Mouse (Mus musculus) lung, postnatal 36 days (tissue): Measurements from ENCODE around the gene Phtf1.

Source experiments
- DNase-seq: peaks from one replicate; pipeline ENCODE4 v3.0.0; 2022; ENCODE audit warnings: mixed read lengths

Phtf1 gene

DNA sequence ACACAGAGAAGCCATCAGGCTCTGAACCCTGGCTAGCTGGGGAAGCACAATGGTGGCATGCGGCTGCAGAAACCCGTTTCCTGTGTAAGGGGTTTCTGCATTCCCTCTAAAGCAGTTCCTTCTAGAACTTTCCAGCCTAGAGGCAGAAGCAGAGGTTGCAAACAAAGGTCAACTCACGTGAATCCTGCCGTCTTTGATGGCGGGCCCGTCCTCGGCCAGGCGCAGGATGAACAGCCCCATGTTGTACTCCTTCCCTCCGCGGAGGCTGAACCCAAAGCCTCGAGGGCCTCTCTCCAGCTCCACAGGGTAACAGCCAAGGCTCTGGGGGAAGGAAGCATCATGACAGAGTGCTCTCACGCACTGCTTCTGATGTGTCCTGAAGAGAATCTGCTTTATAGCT, 52.2 kb downstream of the Phtf1 start:
- DNase-seq = no peak

- DNase-seq = no peak
Observed at GRCm38 (mm10) chr3:104026938-104027337, 59.0 kb downstream of the Phtf1 start.

DNA sequence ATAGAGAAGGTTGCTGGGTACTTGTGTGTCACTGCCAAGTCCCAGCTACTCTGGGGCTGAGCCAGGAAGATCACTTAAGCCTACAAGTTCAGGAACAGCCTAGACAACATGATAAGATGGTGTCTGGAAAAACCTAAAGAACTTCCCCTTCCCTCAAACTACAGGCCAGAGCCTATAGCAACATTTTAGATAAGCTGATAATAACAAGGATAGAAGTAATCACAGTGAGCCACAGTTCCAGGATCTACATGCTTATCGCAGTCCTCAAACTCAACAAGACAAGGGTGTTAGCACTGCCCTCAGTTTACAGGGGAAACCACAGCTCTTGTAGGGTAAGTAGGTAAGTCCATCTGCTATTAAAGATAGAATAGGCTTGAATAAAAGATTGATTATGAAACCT, 64.2 kb downstream of the Phtf1 start:
- DNase-seq = no peak

DNA sequence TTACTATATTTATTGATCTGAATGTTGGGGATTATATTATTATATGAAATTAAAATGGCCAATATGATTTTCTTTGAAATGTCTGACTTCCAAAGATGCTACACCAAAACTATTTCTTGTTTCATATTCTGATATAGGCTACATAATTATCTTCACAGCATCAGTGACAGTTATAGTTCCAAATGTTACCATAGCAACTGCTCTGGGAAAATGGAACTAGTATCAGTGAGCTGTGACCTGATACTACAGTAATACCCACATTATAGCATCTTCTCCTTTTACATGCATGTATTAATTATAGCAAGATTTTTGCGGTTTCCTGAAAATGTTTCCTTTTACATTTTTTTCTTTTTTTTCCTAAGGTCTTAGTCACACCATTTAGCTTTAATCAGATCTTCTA, 64.8 kb downstream of the Phtf1 start:
- no peak for DNase-seq

- DNase-seq = no peak
Observed at GRCm38 (mm10) chr3:104059001-104059622, 91.2 kb downstream of the Phtf1 start.

DNA sequence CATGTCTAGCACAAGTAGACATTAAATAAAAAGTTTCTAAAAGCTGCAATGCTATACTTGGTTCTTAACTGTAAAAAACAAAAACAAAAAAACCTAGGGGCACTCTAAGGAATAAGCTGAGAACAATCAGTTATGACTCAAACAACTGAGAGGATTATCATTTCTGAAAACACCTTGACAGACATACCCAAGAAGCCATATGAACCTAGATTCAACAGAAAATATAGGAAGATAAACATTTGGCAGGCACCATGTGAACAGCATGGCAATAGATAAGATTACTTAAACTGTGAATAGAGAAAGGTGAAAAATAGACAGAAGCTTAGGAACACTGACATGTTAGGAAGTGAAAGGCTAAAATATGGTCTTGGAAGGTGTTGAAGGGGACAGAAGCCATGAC, 101.5 kb downstream of the Phtf1 start:
- DNase-seq = no peak
